Mouse (Mus musculus): ENCODE data around the gene Treh.
"Not testable (repeated sequence)": the region's sequence is repeated elsewhere in the genome, so short reads cannot be mapped to it uniquely, and the experiment has no call there.

The Treh gene

GRCm38 (mm10) chr9:44673005-44673404 lies at the start of gene Treh:
Gene Treh, plus strand, starts transcription at chr9:44673233.
- no peak for DNase-seq

- DNase-seq, result no peak
These were observed 48.6 kb upstream of the Treh start for GRCm38 (mm10) chr9:44624390-44624789.

- no peak for DNase-seq
These were observed 46.8 kb upstream of the Treh start for GRCm38 (mm10) chr9:44626268-44626667.

- DNase-seq, result no peak
These were observed 35.4 kb upstream of the Treh start for GRCm38 (mm10) chr9:44637551-44638169.

GRCm38 (mm10) chr9:44638726-44639125 lies 34.3 kb upstream of the Treh start:
- DNase-seq, result not testable (repeated sequence)

GRCm38 (mm10) chr9:44640028-44640427 lies 33.0 kb upstream of the Treh start:
- not testable (repeated sequence) for DNase-seq

- no peak for DNase-seq
These were observed 32.2 kb upstream of the Treh start for GRCm38 (mm10) chr9:44640646-44641357.

- no peak for DNase-seq
These were observed 31.4 kb upstream of the Treh start for GRCm38 (mm10) chr9:44641616-44642015.

- DNase-seq, result no peak
These were observed 29.9 kb upstream of the Treh start for GRCm38 (mm10) chr9:44643103-44643502.

- DNase-seq, result no peak
These were observed 28.8 kb upstream of the Treh start for GRCm38 (mm10) chr9:44644186-44644585.

- DNase-seq, result no peak
These were observed 27.6 kb upstream of the Treh start for GRCm38 (mm10) chr9:44645481-44645880.

GRCm38 (mm10) chr9:44645924-44646323 lies 27.1 kb upstream of the Treh start:
- peak; percentile 82 for DNase-seq

- peak; percentile 44 for DNase-seq
These were observed 26.7 kb upstream of the Treh start for GRCm38 (mm10) chr9:44646366-44646765.

- DNase-seq, result no peak
These were observed 26.0 kb upstream of the Treh start for GRCm38 (mm10) chr9:44647026-44647425.

GRCm38 (mm10) chr9:44647656-44648055 lies 25.4 kb upstream of the Treh start:
- no peak for DNase-seq

GRCm38 (mm10) chr9:44648881-44649281 lies 24.2 kb upstream of the Treh start:
- DNase-seq, result peak; percentile 60

- peak; percentile 81 for DNase-seq
These were observed 21.0 kb upstream of the Treh start for GRCm38 (mm10) chr9:44652027-44652426.

GRCm38 (mm10) chr9:44653896-44654295 lies 19.1 kb upstream of the Treh start:
- DNase-seq, result no peak

- peak; percentile 56 for DNase-seq
These were observed 17.7 kb upstream of the Treh start for GRCm38 (mm10) chr9:44655098-44656066.

- no peak for DNase-seq
These were observed 9.3 kb upstream of the Treh start for GRCm38 (mm10) chr9:44663706-44664105.

GRCm38 (mm10) chr9:44671416-44671815 lies 1.6 kb upstream of the Treh start:
- no peak for DNase-seq

GRCm38 (mm10) chr9:44672291-44672865 lies 655 bp upstream of the Treh start:
- DNase-seq, result no peak

- no peak for DNase-seq
These were observed 5.3 kb downstream of the Treh start for GRCm38 (mm10) chr9:44678288-44678871.

Measured in thymus, postnatal 25 days (tissue).